8 mouse cellular contexts compared by ENCODE assay signal in genomic region chr3:62338044-62338443, GRCm38 (mm10). TPM values are rescaled to one million over a fixed set of nuclear protein-coding genes. Genes with fewer than 3 reads are reported as not detected.
DNase-seq lines count a peak whose midpoint lies in the region; ATAC-seq and TF ChIP-seq lines count a peak whose summit lies in the region.

Arhgef26 (plus strand) TSS chr3:62338344.

- H3K4me3 ChIP-seq in lung, adult 2 months (replicated peaks; ENCODE audit: extremely low read depth, low read depth, low read length) = peak within 1 kb of the TSS; percentile 73
- H3K4me3 ChIP-seq in forebrain, embryonic 13.5 days = peak within 1 kb of the TSS; percentile 78
- H3K4me3 ChIP-seq in neural tube, embryonic 13.5 days = peak within 1 kb of the TSS; percentile 85

- no peaks in the 10 kb centered on the region for H3K9me3 ChIP-seq in forebrain, embryonic 13.5 days (replicated peaks)
- no peaks in the 10 kb centered on the region for H3K9me3 ChIP-seq in neural tube, embryonic 13.5 days

- H3K27ac ChIP-seq in forebrain, embryonic 13.5 days = peak within 1 kb of the TSS; percentile 48
- peak within 1 kb of the TSS; percentile 67 for H3K27ac ChIP-seq in neural tube, embryonic 13.5 days (replicated peaks)

- H3K4me2 ChIP-seq in forebrain, embryonic 13.5 days = peak within 1 kb of the TSS; percentile 83
- peak within 1 kb of the TSS; percentile 76 for H3K4me2 ChIP-seq in neural tube, embryonic 13.5 days

- no peak for TF ChIP-seq CTCF in lung, adult 2 months (IDR thresholded peaks at IDR 0.05; ENCODE audit: insufficient read depth, low read length)

- no peak for DNase-seq in lung, adult 2 months
- DNase-seq in lung, postnatal 4 days = no peak
- no peak for DNase-seq in left cerebral cortex, postnatal 10 days (ENCODE audit: extremely low spot score in 1 of 2, low spot score in 2 of 2)
- DNase-seq in MN1 (ENCODE audit: low spot score) = no peak
- DNase-seq in ovary, postnatal 36 days (ENCODE audit: low spot score) = no peak
- no peak for DNase-seq in lung, postnatal 14 days

- WGBS in lung, adult 2 months = 89% methylated on average over 3 of the region's 3 CpGs
- WGBS in forebrain, embryonic 13.5 days = 84% methylated on average over 3 of the region's 3 CpGs
- WGBS in neural tube, embryonic 13.5 days = 84% methylated on average over 3 of the region's 3 CpGs

- H3K4me1 ChIP-seq in lung, adult 2 months (ENCODE audit: control insufficient read depth, insufficient read depth, low read length) = peaks cover under 1% of the 10 kb centered on the region
- peaks cover 17% of the 10 kb centered on the region for H3K4me1 ChIP-seq in forebrain, embryonic 13.5 days
- peaks cover 20% of the 10 kb centered on the region for H3K4me1 ChIP-seq in neural tube, embryonic 13.5 days (replicated peaks)

- no peak for TF ChIP-seq POLR2A in lung, adult 2 months (IDR thresholded peaks at IDR 0.05; ENCODE audit: borderline replicate concordance, extremely low read depth, low read depth, low read length)

- H3K36me3 ChIP-seq in forebrain, embryonic 13.5 days (ENCODE audit: poor library complexity, severe bottlenecking) = no peaks in the 10 kb centered on the region
- H3K36me3 ChIP-seq in neural tube, embryonic 13.5 days = no peaks in the 10 kb centered on the region

- peaks cover 5% of the 10 kb centered on the region; the same call in 1 of the 2 replicates for H3K27me3 ChIP-seq in forebrain, embryonic 13.5 days
- H3K27me3 ChIP-seq in neural tube, embryonic 13.5 days = peaks cover 15% of the 10 kb centered on the region

- ATAC-seq in forebrain, embryonic 13.5 days = no peak
- no peak for ATAC-seq in neural tube, embryonic 13.5 days (ENCODE audit: low read depth)

- H3K9ac ChIP-seq in forebrain, embryonic 13.5 days = peak within 1 kb of the TSS; percentile 80
- peak within 1 kb of the TSS; percentile 82 for H3K9ac ChIP-seq in neural tube, embryonic 13.5 days

- intact Hi-C loops in left cerebral cortex, postnatal 10 days (cut with DNase I) = no loop called here

RNA-seq across cellular contexts. Expression of gene Arhgef26, which starts in this region (rescaled TPM):
- 26.9 and 41.6 TPM in 2 replicates for polyA plus RNA-seq in lung, adult 2 months (2012; rRNA removed)
- polyA plus RNA-seq in forebrain, embryonic 13.5 days (2015; fragmentation: Nextera tagmentation; extraction: Ambion mirVana) = 9.8 and 10.3 TPM in 2 replicates
- total RNA-seq in left cerebral cortex, postnatal 10 days (2021) = 10 to 100 TPM; 26.1 to 27.4 TPM
- polyA plus RNA-seq in neural tube, embryonic 13.5 days (2015; fragmentation: Nextera tagmentation; extraction: Ambion mirVana) = 12.3 and 13.1 TPM in 2 replicates
